Mouse (Mus musculus) neural tube, embryonic 11.5 days (tissue): Measurements from ENCODE around the gene Pard3b. TPM values are rescaled to one million over a fixed set of nuclear protein-coding genes. Genes with fewer than 3 reads are reported as not detected.

Experiments used
- ATAC-seq: fragments of 200-750 bp; cut with Nextera tagmentation; 2 replicates; pipeline ENCODE4 v1.8.0; 2017; ENCODE audit warnings: moderate number of reproducible peaks, mild to moderate bottlenecking, moderate TSS enrichment, moderate library complexity; ENCODE audit not compliant: insufficient read depth, low FRiP score, low TSS enrichment
- DNase-seq: peaks from one replicate; pipeline ENCODE4 v3.0.0-alpha.2; 2015; ENCODE audit warnings: low spot score
- H3K27ac ChIP-seq: fragments of 300-500 bp; sonication (generic); 2 replicates; pipeline ENCODE4 v1.5.1; 2014; ENCODE audit warnings: low read depth, mild to moderate bottlenecking, low read length
- H3K27me3 ChIP-seq: fragments of 300-500 bp; sonication (generic); 2 replicates; pipeline ENCODE4 v1.6.1; 2014; ENCODE audit warnings: mild to moderate bottlenecking, low read length, mixed read lengths; ENCODE audit not compliant: control insufficient read depth, insufficient read depth
- H3K36me3 ChIP-seq: fragments of 300-500 bp; sonication (generic); 2 replicates; pipeline ENCODE4 v1.6.1; 2014; ENCODE audit warnings: mild to moderate bottlenecking, low read length, moderate library complexity, mixed read lengths; ENCODE audit not compliant: control insufficient read depth, insufficient read depth
- H3K4me1 ChIP-seq: fragments of 300-500 bp; sonication (generic); 2 replicates; pipeline ENCODE4 v1.6.1; 2014; ENCODE audit warnings: low read length, mixed read lengths; ENCODE audit not compliant: control insufficient read depth, insufficient read depth
- H3K4me2 ChIP-seq: fragments of 300-500 bp; sonication (generic); 2 replicates; pipeline ENCODE4 v1.6.1; 2014; ENCODE audit warnings: low read depth, mild to moderate bottlenecking, moderate library complexity
- H3K4me3 ChIP-seq: fragments of 300-500 bp; sonication (generic); 2 replicates; pipeline ENCODE4 v1.5.1; 2014; ENCODE audit warnings: low read depth, low read length
- H3K9ac ChIP-seq: fragments of 300-500 bp; sonication (generic); 2 replicates; pipeline ENCODE4 v1.6.1; 2014; ENCODE audit warnings: mild to moderate bottlenecking, low read length
- H3K9me3 ChIP-seq: fragments of 300-500 bp; sonication (generic); 2 replicates; pipeline ENCODE4 v1.6.1; 2016; ENCODE audit warnings: low read length; ENCODE audit not compliant: control insufficient read depth
- WGBS: fragments of 180-500 bp; shearing (Covaris S2); extraction: QIAGEN DNeasy Blood & Tissue Kit; methylation state at CpG from one replicate; pipeline ENCODE4 v1.1.7; 2014; 5-methylcytosine and 5-hydroxymethylcytosine counted together
- polyA plus RNA-seq: library from polyadenylated mRNA; unstranded; fragments of >200 nt; fragmentation: Nextera tagmentation; extraction: Ambion mirVana; gene quantifications from 2 replicates; pipeline ENCODE4 v1.2.1, GENCODE M21; 2014

Gene Pard3b
- polyA plus RNA-seq, 1 experiment from 2014 or later = 12.6 TPM

- Histone ChIP-seq H3K4me1 (no peaks in the 10 kb centered on the region), H3K4me3 (no peak overlapping the region), H3K27ac (no peak overlapping the region), H3K9me3 (no peaks in the 10 kb centered on the region), H3K4me2 (no peak overlapping the region), H3K9ac (no peak overlapping the region), H3K27me3 (no peaks in the 10 kb centered on the region), H3K36me3 (no peaks in the 10 kb centered on the region)
- DNase-seq = no peak
- 24% methylated on average over 1 of the region's 1 CpGs for WGBS
- ATAC-seq = no peak
Measured at GRCm38 (mm10) chr1:62555838-62556237, 917.2 kb downstream of the Pard3b start.

- Histone ChIP-seq H3K4me3 (no peak overlapping the region), H3K36me3 (no peaks in the 10 kb centered on the region), H3K9ac (no peak overlapping the region), H3K4me2 (no peak overlapping the region), H3K9me3 (no peaks in the 10 kb centered on the region), H3K27me3 (no peaks in the 10 kb centered on the region), H3K4me1 (no peaks in the 10 kb centered on the region), H3K27ac (no peak overlapping the region)
- ATAC-seq (no peak), DNase-seq (peak; percentile 21)
- WGBS = 59% methylated on average over 7 of the region's 7 CpGs
Measured at GRCm38 (mm10) chr1:62562987-62563386, 924.4 kb downstream of the Pard3b start.

- Histone ChIP-seq H3K9ac (no peak overlapping the region), H3K4me2 (no peak overlapping the region), H3K27ac (no peak overlapping the region), H3K27me3 (no peaks in the 10 kb centered on the region), H3K9me3 (no peaks in the 10 kb centered on the region), H3K36me3 (no peaks in the 10 kb centered on the region), H3K4me1 (no peaks in the 10 kb centered on the region), H3K4me3 (no peak overlapping the region)
- DNase-seq (peak; percentile 14), ATAC-seq (no peak)
- 46% methylated on average over 13 of the region's 13 CpGs for WGBS
Measured at GRCm38 (mm10) chr1:62564245-62565119, 925.9 kb downstream of the Pard3b start.

GRCm38 (mm10) chr1:62565120-62565809, 926.6 kb downstream of the Pard3b start:
- H3K9ac ChIP-seq = no peak overlapping the region
- H3K9me3 ChIP-seq = no peaks in the 10 kb centered on the region
- no peaks in the 10 kb centered on the region for H3K36me3 ChIP-seq
- H3K4me2 ChIP-seq = no peak overlapping the region
- H3K4me1 ChIP-seq = no peaks in the 10 kb centered on the region
- WGBS = 76% methylated on average over 9 of the region's 9 CpGs
- no peak overlapping the region for H3K4me3 ChIP-seq
- no peaks in the 10 kb centered on the region for H3K27me3 ChIP-seq
- no peak overlapping the region for H3K27ac ChIP-seq
- DNase-seq (no peak), ATAC-seq (no peak)

GRCm38 (mm10) chr1:62566596-62566995, 928.0 kb downstream of the Pard3b start:
- Histone ChIP-seq H3K27me3 (no peaks in the 10 kb centered on the region), H3K27ac (no peak overlapping the region), H3K36me3 (no peaks in the 10 kb centered on the region), H3K9ac (no peak overlapping the region), H3K9me3 (no peaks in the 10 kb centered on the region), H3K4me2 (no peak overlapping the region), H3K4me3 (no peak overlapping the region), H3K4me1 (no peaks in the 10 kb centered on the region)
- 36% methylated on average over 4 of the region's 4 CpGs for WGBS
- ATAC-seq = no peak
- no peak for DNase-seq

GRCm38 (mm10) chr1:62576939-62577590, 938.4 kb downstream of the Pard3b start:
- H3K4me2 ChIP-seq = no peak overlapping the region
- H3K27me3 ChIP-seq = no peaks in the 10 kb centered on the region
- no peaks in the 10 kb centered on the region for H3K9me3 ChIP-seq
- H3K27ac ChIP-seq = no peak overlapping the region
- H3K36me3 ChIP-seq = no peaks in the 10 kb centered on the region
- no peak overlapping the region for H3K4me3 ChIP-seq
- DNase-seq = no peak
- 82% methylated on average over 3 of the region's 3 CpGs for WGBS
- no peak overlapping the region for H3K9ac ChIP-seq
- H3K4me1 ChIP-seq = no peaks in the 10 kb centered on the region
- no peak for ATAC-seq

GRCm38 (mm10) chr1:62579024-62579765, 940.6 kb downstream of the Pard3b start:
- Histone ChIP-seq H3K36me3 (no peaks in the 10 kb centered on the region), H3K9me3 (no peaks in the 10 kb centered on the region), H3K4me2 (no peak overlapping the region), H3K27me3 (no peaks in the 10 kb centered on the region), H3K27ac (no peak overlapping the region), H3K9ac (no peak overlapping the region), H3K4me3 (no peak overlapping the region), H3K4me1 (no peaks in the 10 kb centered on the region)
- no peak for ATAC-seq
- WGBS = 85% methylated on average over 7 of the region's 7 CpGs
- no peak for DNase-seq

GRCm38 (mm10) chr1:62580314-62580935, 941.8 kb downstream of the Pard3b start:
- H3K4me3 ChIP-seq = no peak overlapping the region
- WGBS = 57% methylated on average over 4 of the region's 4 CpGs
- no peak overlapping the region for H3K9ac ChIP-seq
- no peaks in the 10 kb centered on the region for H3K36me3 ChIP-seq
- ATAC-seq = no peak
- no peak for DNase-seq
- no peak overlapping the region for H3K4me2 ChIP-seq
- no peaks in the 10 kb centered on the region for H3K27me3 ChIP-seq
- no peak overlapping the region for H3K27ac ChIP-seq
- H3K9me3 ChIP-seq = no peaks in the 10 kb centered on the region
- H3K4me1 ChIP-seq = no peaks in the 10 kb centered on the region
